Mouse (Mus musculus) heart, embryonic 13.5 days (tissue): ENCODE results near the gene Spry1. TPM values are rescaled to one million over a fixed set of nuclear protein-coding genes. Genes with fewer than 3 reads are reported as not detected.

ENCODE experiments used
- ATAC-seq: fragments of 200-750 bp; cut with Nextera tagmentation; 2 replicates; pipeline ENCODE4 v1.8.0; 2017; ENCODE audit warnings: moderate TSS enrichment; ENCODE audit not compliant: insufficient number of reproducible peaks, low FRiP score, low TSS enrichment; ENCODE audit errors: extremely low read depth
- H3K27ac ChIP-seq: fragments of 300-500 bp; sonication (generic); replicated peaks from 2 replicates; pipeline ENCODE4 v1.5.1; 2015; ENCODE audit warnings: moderate library complexity, mild to moderate bottlenecking, inconsistent platforms
- H3K27me3 ChIP-seq: fragments of 300-500 bp; sonication (generic); replicated peaks from 2 replicates; pipeline ENCODE4 v1.6.1; 2015; ENCODE audit warnings: mild to moderate bottlenecking, inconsistent platforms
- H3K36me3 ChIP-seq: fragments of 300-500 bp; sonication (generic); 2 replicates; pipeline ENCODE4 v1.6.1; 2015; ENCODE audit warnings: mild to moderate bottlenecking, inconsistent platforms
- H3K4me1 ChIP-seq: fragments of 300-500 bp; sonication (generic); 2 replicates; pipeline ENCODE4 v1.6.1; 2015; ENCODE audit warnings: inconsistent platforms
- H3K4me2 ChIP-seq: fragments of 300-500 bp; sonication (generic); 2 replicates; pipeline ENCODE4 v1.6.1; 2015; ENCODE audit warnings: inconsistent platforms, mild to moderate bottlenecking, moderate library complexity
- H3K4me3 ChIP-seq: fragments of 300-500 bp; sonication (generic); 2 replicates; pipeline ENCODE4 v1.5.1; 2015; ENCODE audit warnings: moderate library complexity, mild to moderate bottlenecking, inconsistent platforms
- H3K9ac ChIP-seq: fragments of 300-500 bp; sonication (generic); 2 replicates; pipeline ENCODE4 v1.6.1; 2015; ENCODE audit warnings: inconsistent platforms, mild to moderate bottlenecking, moderate library complexity
- H3K9me3 ChIP-seq: fragments of 300-500 bp; sonication (generic); 2 replicates; pipeline ENCODE4 v1.6.1; 2016; ENCODE audit warnings: inconsistent platforms
- WGBS: fragments of 180-500 bp; shearing (Covaris S2); methylation state at CpG from one replicate; pipeline ENCODE4 v1.1.7; 2015; ENCODE audit warnings: mixed read lengths; 5-methylcytosine and 5-hydroxymethylcytosine counted together
- polyA plus RNA-seq: library from polyadenylated mRNA; unstranded; fragments of >200 nt; fragmentation: Nextera tagmentation; extraction: Ambion mirVana; gene quantifications from 2 replicates; pipeline ENCODE4 v1.2.1, GENCODE M21; 2015

Spry1 gene
- polyA plus RNA-seq, 1 experiment from 2014 or later, result 6.4 TPM

- H3K4me3 ChIP-seq, result no peak overlapping the region
- H3K9ac ChIP-seq, result peak overlapping the region; percentile 11; the same call in 1 of the 2 replicates
- peaks cover 6% of the 10 kb centered on the region; the same call in 1 of the 2 replicates for H3K36me3 ChIP-seq
- peaks cover 18% of the 10 kb centered on the region for H3K9me3 ChIP-seq
- H3K4me2 ChIP-seq, result no peak overlapping the region
- H3K27me3 ChIP-seq, result peaks cover 45% of the 10 kb centered on the region
- peaks cover 26% of the 10 kb centered on the region for H3K4me1 ChIP-seq
- WGBS, result 37% methylated on average over 15 of the region's 15 CpGs
- ATAC-seq, result no peak
- no peak overlapping the region for H3K27ac ChIP-seq
Measured at GRCm38 (mm10) chr3:37672266-37673040, 32.7 kb downstream of the Spry1 start.

- Histone ChIP-seq H3K36me3 (peaks cover 4% of the 10 kb centered on the region; the same call in 1 of the 2 replicates), H3K9me3 (peaks cover 14% of the 10 kb centered on the region), H3K4me1 (peaks cover 26% of the 10 kb centered on the region), H3K27me3 (peaks cover 45% of the 10 kb centered on the region), H3K4me3 (no peak overlapping the region), H3K27ac (no peak overlapping the region), H3K9ac (no peak overlapping the region), H3K4me2 (no peak overlapping the region)
- no peak for ATAC-seq
- WGBS, result 56% methylated on average over 13 of the region's 13 CpGs
Measured at GRCm38 (mm10) chr3:37673513-37674261, 33.9 kb downstream of the Spry1 start.

GRCm38 (mm10) chr3:37675056-37675525 is 35.3 kb downstream of the Spry1 start:
- H3K27ac ChIP-seq, result no peak overlapping the region
- peaks cover 26% of the 10 kb centered on the region for H3K4me1 ChIP-seq
- no peaks in the 10 kb centered on the region for H3K36me3 ChIP-seq
- H3K27me3 ChIP-seq, result peaks cover 54% of the 10 kb centered on the region
- H3K9ac ChIP-seq, result no peak overlapping the region
- 54% methylated on average over 11 of the region's 11 CpGs for WGBS
- no peak overlapping the region for H3K4me3 ChIP-seq
- H3K4me2 ChIP-seq, result no peak overlapping the region
- no peak for ATAC-seq
- 0 out of 2 replicates have a peak, but pooled peaks cover under 1% of the 10 kb centered on the region for H3K9me3 ChIP-seq

- WGBS, result 71% methylated on average over 8 of the region's 8 CpGs
- Histone ChIP-seq H3K27me3 (peaks cover 65% of the 10 kb centered on the region), H3K9me3 (no peaks in the 10 kb centered on the region), H3K4me1 (peaks cover 26% of the 10 kb centered on the region), H3K4me2 (no peak overlapping the region), H3K4me3 (no peak overlapping the region), H3K9ac (no peak overlapping the region), H3K27ac (no peak overlapping the region), H3K36me3 (no peaks in the 10 kb centered on the region)
- ATAC-seq, result no peak
Measured at GRCm38 (mm10) chr3:37676291-37676690, 36.5 kb downstream of the Spry1 start.

- no peak overlapping the region for H3K4me2 ChIP-seq
- no peaks in the 10 kb centered on the region for H3K36me3 ChIP-seq
- no peak overlapping the region for H3K4me3 ChIP-seq
- no peak for ATAC-seq
- H3K9me3 ChIP-seq, result no peaks in the 10 kb centered on the region
- no peak overlapping the region for H3K27ac ChIP-seq
- peaks cover 35% of the 10 kb centered on the region for H3K27me3 ChIP-seq
- H3K4me1 ChIP-seq, result peaks cover 15% of the 10 kb centered on the region; the same call in 1 of the 2 replicates
- 37% methylated on average over 7 of the region's 7 CpGs for whole genome bisulfite sequencing
- no peak overlapping the region for H3K9ac ChIP-seq
Measured at GRCm38 (mm10) chr3:37686219-37686618, 46.5 kb downstream of the Spry1 start.

- Histone ChIP-seq H3K27ac (peak overlapping the region; percentile 21; the same call in 1 of the 2 replicates), H3K4me3 (peak overlapping the region; percentile 48), H3K9me3 (no peaks in the 10 kb centered on the region), H3K4me2 (peak overlapping the region; percentile 71), H3K36me3 (no peaks in the 10 kb centered on the region), H3K9ac (peak overlapping the region; percentile 69), H3K27me3 (peaks cover 33% of the 10 kb centered on the region), H3K4me1 (peaks cover 15% of the 10 kb centered on the region; the same call in 1 of the 2 replicates)
- whole genome bisulfite sequencing, result 30% methylated on average over 6 of the region's 6 CpGs
- ATAC-seq, result no peak
Measured at GRCm38 (mm10) chr3:37686751-37687150, 47.0 kb downstream of the Spry1 start.

- H3K4me2 ChIP-seq, result peak overlapping the region; percentile 71
- H3K4me3 ChIP-seq, result peak overlapping the region; percentile 48
- no peaks in the 10 kb centered on the region for H3K9me3 ChIP-seq
- peaks cover 15% of the 10 kb centered on the region for H3K4me1 ChIP-seq
- no peak for ATAC-seq
- H3K36me3 ChIP-seq, result no peaks in the 10 kb centered on the region
- H3K27ac ChIP-seq, result peak overlapping the region; percentile 21; the same call in 1 of the 2 replicates
- H3K27me3 ChIP-seq, result peaks cover 27% of the 10 kb centered on the region
- H3K9ac ChIP-seq, result peak overlapping the region; percentile 69
- WGBS, result 18% methylated on average over 28 of the region's 28 CpGs
Measured at GRCm38 (mm10) chr3:37687158-37687980, 47.6 kb downstream of the Spry1 start.

GRCm38 (mm10) chr3:37692945-37693344 is 53.2 kb downstream of the Spry1 start:
- H3K4me1 ChIP-seq, result peaks cover 26% of the 10 kb centered on the region
- H3K4me3 ChIP-seq, result no peak overlapping the region
- H3K27me3 ChIP-seq, result peaks cover 5% of the 10 kb centered on the region; the same call in 1 of the 2 replicates
- H3K9ac ChIP-seq, result no peak overlapping the region
- ATAC-seq, result no peak
- no peak overlapping the region for H3K4me2 ChIP-seq
- 68% methylated on average over 4 of the region's 4 CpGs for WGBS
- H3K9me3 ChIP-seq, result no peaks in the 10 kb centered on the region
- no peaks in the 10 kb centered on the region for H3K36me3 ChIP-seq
- H3K27ac ChIP-seq, result peak overlapping the region; percentile 69

- Histone ChIP-seq H3K4me2 (no peak overlapping the region), H3K27me3 (peaks cover 5% of the 10 kb centered on the region; the same call in 1 of the 2 replicates), H3K36me3 (no peaks in the 10 kb centered on the region), H3K9me3 (no peaks in the 10 kb centered on the region), H3K9ac (no peak overlapping the region), H3K4me1 (peaks cover 22% of the 10 kb centered on the region), H3K4me3 (no peak overlapping the region), H3K27ac (peak overlapping the region; percentile 69)
- WGBS, result 34% methylated on average over 8 of the region's 8 CpGs
- no peak for ATAC-seq
Measured at GRCm38 (mm10) chr3:37693552-37693951, 53.8 kb downstream of the Spry1 start.
